Mouse (Mus musculus) stomach, postnatal 0 days (tissue): ENCODE data around the gene Slamf9. TPM values are rescaled to one million over a fixed set of nuclear protein-coding genes. Genes with fewer than 3 reads are reported as not detected.
A peak's percentile ranks its signal among the peaks of the same experiment; 100 is the strongest.

Source experiments
- ATAC-seq: fragments of 200-750 bp; cut with Nextera tagmentation; 2 replicates; pipeline ENCODE4 v1.8.0; 2017; ENCODE audit not compliant: low FRiP score, low TSS enrichment
- DNase-seq: peaks from one replicate; pipeline ENCODE4 v3.0.0-alpha.2; 2016; ENCODE audit warnings: low spot score
- H3K27ac ChIP-seq: fragments of 300-500 bp; sonication (generic); replicated peaks from 2 replicates; pipeline ENCODE4 v1.5.1; 2014; ENCODE audit warnings: mild to moderate bottlenecking, control low read depth
- H3K27me3 ChIP-seq: fragments of 300-500 bp; sonication (generic); 2 replicates; pipeline ENCODE4 v1.6.1; 2014; ENCODE audit warnings: low read length; ENCODE audit not compliant: control insufficient read depth, insufficient read depth
- H3K36me3 ChIP-seq: fragments of 300-500 bp; sonication (generic); 2 replicates; pipeline ENCODE4 v1.6.1; 2014; ENCODE audit warnings: low read length, mixed read lengths; ENCODE audit not compliant: control insufficient read depth, insufficient read depth
- H3K4me1 ChIP-seq: fragments of 300-500 bp; sonication (generic); replicated peaks from 2 replicates; pipeline ENCODE4 v1.6.1; 2014; ENCODE audit warnings: antibody characterized with exemption; ENCODE audit not compliant: control insufficient read depth, insufficient read depth
- H3K4me2 ChIP-seq: fragments of 300-500 bp; sonication (generic); replicated peaks from 2 replicates; pipeline ENCODE4 v1.6.1; 2014; ENCODE audit warnings: low read depth, mild to moderate bottlenecking, control low read depth, moderate library complexity
- H3K4me3 ChIP-seq: fragments of 300-500 bp; sonication (generic); 2 replicates; pipeline ENCODE4 v1.5.1; 2014; ENCODE audit warnings: low read depth, low read length, control low read depth
- H3K9ac ChIP-seq: fragments of 300-500 bp; sonication (generic); 2 replicates; pipeline ENCODE4 v1.6.1; 2014; ENCODE audit warnings: mild to moderate bottlenecking, low read length, control low read depth, mixed read lengths
- H3K9me3 ChIP-seq: fragments of 300-500 bp; sonication (generic); 2 replicates; pipeline ENCODE4 v1.6.1; 2016; ENCODE audit warnings: low read length; ENCODE audit not compliant: control insufficient read depth
- CTCF ChIP-seq: IDR thresholded peaks from 2 replicates; pipeline ENCODE4 v1.5.1; 2016; ENCODE audit warnings: antibody characterized with exemption, low read depth, mild to moderate bottlenecking, moderate library complexity
- EP300 ChIP-seq: optimal IDR thresholded peaks from 2 replicates; pipeline ENCODE3; 2016; ENCODE audit warnings: antibody characterized with exemption
- WGBS: fragments of 180-500 bp; shearing (Covaris S2); extraction: QIAGEN DNeasy Blood & Tissue Kit; methylation state at CpG from one replicate; pipeline ENCODE4 v1.1.7; 2014; 5-methylcytosine and 5-hydroxymethylcytosine counted together
- polyA plus RNA-seq: library from polyadenylated mRNA; unstranded; fragments of >200 nt; fragmentation: Nextera tagmentation; extraction: Ambion mirVana; gene quantifications from 2 replicates; pipeline ENCODE4 v1.2.1, GENCODE M21; 2015

The Slamf9 gene
- polyA plus RNA-seq, 1 experiment from 2014 or later, result 1.8 TPM

DNA sequence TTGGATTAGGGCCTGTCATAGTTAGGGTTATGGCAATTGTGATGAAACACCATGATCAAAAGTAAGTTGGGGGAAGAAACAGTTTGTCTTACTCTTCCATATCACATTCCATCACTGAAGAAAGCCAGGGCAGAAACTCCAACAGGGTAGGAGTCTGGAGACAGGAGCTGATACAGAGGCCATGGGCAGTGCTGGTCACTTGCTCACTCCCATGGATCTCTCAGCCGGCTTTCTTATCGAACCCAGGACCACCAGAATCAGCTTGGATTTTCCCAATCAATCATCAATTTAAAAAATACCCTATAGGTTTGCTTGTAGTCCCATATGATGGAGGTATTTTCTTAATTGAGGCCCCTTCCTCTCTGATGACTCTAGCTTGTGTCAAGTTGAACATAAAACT, 21.3 kb upstream of the Slamf9 start:
- 90% methylated on average over 2 of the region's 2 CpGs for WGBS
- H3K9me3 ChIP-seq, result no peaks in the 10 kb centered on the region
- TF ChIP-seq EP300 (no peak), CTCF (no peak)
- no peaks in the 10 kb centered on the region for H3K4me1 ChIP-seq
- DNase-seq, result no peak
- no peak overlapping the region for H3K4me3 ChIP-seq
- no peak overlapping the region for H3K27ac ChIP-seq
- no peak for ATAC-seq
- H3K36me3 ChIP-seq, result no peaks in the 10 kb centered on the region
- no peak overlapping the region for H3K4me2 ChIP-seq
- H3K27me3 ChIP-seq, result no peaks in the 10 kb centered on the region
- no peak overlapping the region for H3K9ac ChIP-seq

GRCm38 (mm10) chr1:172455416-172455815, 19.7 kb upstream of the Slamf9 start:
- DNase-seq, result no peak
- H3K4me3 ChIP-seq, result no peak overlapping the region
- H3K4me2 ChIP-seq, result no peak overlapping the region
- no peaks in the 10 kb centered on the region for H3K4me1 ChIP-seq
- no peak overlapping the region for H3K9ac ChIP-seq
- no peak for ATAC-seq
- peak overlapping the region; percentile 49; the same call in 1 of the 2 replicates for H3K27ac ChIP-seq
- WGBS, result 17% methylated on average over 4 of the region's 4 CpGs
- H3K36me3 ChIP-seq, result no peaks in the 10 kb centered on the region
- H3K27me3 ChIP-seq, result no peaks in the 10 kb centered on the region
- TF ChIP-seq EP300 (no peak), CTCF (no peak)
- H3K9me3 ChIP-seq, result no peaks in the 10 kb centered on the region

GRCm38 (mm10) chr1:172456001-172456677, 19.0 kb upstream of the Slamf9 start:
- Histone ChIP-seq H3K4me2 (no peak overlapping the region), H3K36me3 (no peaks in the 10 kb centered on the region), H3K9me3 (no peaks in the 10 kb centered on the region), H3K4me3 (no peak overlapping the region), H3K27me3 (no peaks in the 10 kb centered on the region), H3K4me1 (no peaks in the 10 kb centered on the region), H3K27ac (peak overlapping the region; percentile 49), H3K9ac (no peak overlapping the region)
- WGBS, result 50% methylated on average over 7 of the region's 7 CpGs
- TF ChIP-seq CTCF (no peak), EP300 (no peak)
- ATAC-seq (no peak), DNase-seq (no peak)

DNA sequence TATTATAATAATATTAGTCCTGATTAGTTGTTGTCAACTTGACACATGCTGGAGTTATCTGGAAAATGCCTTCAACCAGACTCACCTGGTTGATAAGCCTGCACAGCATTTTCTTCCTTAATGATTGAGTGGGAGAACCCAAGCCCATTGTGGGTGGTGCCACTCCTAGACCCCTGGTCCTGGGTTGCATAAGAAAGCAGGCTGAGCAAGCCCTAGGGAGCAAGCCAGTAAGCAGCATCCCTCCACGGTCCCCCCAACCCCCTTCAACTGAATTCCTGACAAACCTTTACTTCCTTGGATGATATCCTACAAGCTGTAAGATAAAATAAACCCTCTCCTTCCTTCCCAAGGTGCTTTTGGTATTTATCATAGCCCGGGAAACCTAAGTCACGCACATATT, 18.0 kb upstream of the Slamf9 start:
- ATAC-seq (no peak), DNase-seq (no peak)
- H3K9ac ChIP-seq, result no peak overlapping the region
- no peaks in the 10 kb centered on the region for H3K4me1 ChIP-seq
- TF ChIP-seq CTCF (no peak), EP300 (no peak)
- no peak overlapping the region for H3K4me2 ChIP-seq
- WGBS, result 76% methylated on average over 3 of the region's 3 CpGs
- H3K27ac ChIP-seq, result no peak overlapping the region
- no peaks in the 10 kb centered on the region for H3K36me3 ChIP-seq
- no peaks in the 10 kb centered on the region for H3K27me3 ChIP-seq
- no peaks in the 10 kb centered on the region for H3K9me3 ChIP-seq
- no peak overlapping the region for H3K4me3 ChIP-seq

- WGBS, result 82% methylated on average over 3 of the region's 3 CpGs
- ATAC-seq, result no peak
Measured at GRCm38 (mm10) chr1:172458041-172458440, 17.1 kb upstream of the Slamf9 start.

GRCm38 (mm10) chr1:172461602-172462001, 13.6 kb upstream of the Slamf9 start:
- peak overlapping the region; percentile 79 for H3K27ac ChIP-seq
- no peaks in the 10 kb centered on the region for H3K9me3 ChIP-seq
- WGBS, result 43% methylated on average over 2 of the region's 2 CpGs
- no peaks in the 10 kb centered on the region for H3K36me3 ChIP-seq
- no peak overlapping the region for H3K4me2 ChIP-seq
- peak; percentile 43; the same call in 1 of the 2 replicates for ATAC-seq
- no peaks in the 10 kb centered on the region; the same call in 1 of the 2 replicates for H3K4me1 ChIP-seq
- H3K27me3 ChIP-seq, result no peaks in the 10 kb centered on the region
- TF ChIP-seq EP300 (no peak), CTCF (no peak)
- H3K4me3 ChIP-seq, result no peak overlapping the region
- no peak overlapping the region for H3K9ac ChIP-seq
- no peak for DNase-seq

More at GRCm38 (mm10) chr1:172458041-172458440, 17.1 kb upstream of the Slamf9 start:
- H3K9ac ChIP-seq, result no peak overlapping the region
- H3K36me3 ChIP-seq, result no peaks in the 10 kb centered on the region
- H3K27me3 ChIP-seq, result no peaks in the 10 kb centered on the region
- no peaks in the 10 kb centered on the region for H3K9me3 ChIP-seq
- no peak for TF ChIP-seq CTCF
- no peak for TF ChIP-seq EP300
- H3K4me1 ChIP-seq, result no peaks in the 10 kb centered on the region
- no peak overlapping the region for H3K4me3 ChIP-seq
- DNase-seq, result no peak
- no peak overlapping the region for H3K27ac ChIP-seq
- no peak overlapping the region for H3K4me2 ChIP-seq
